Mouse (Mus musculus) left cerebral cortex, postnatal 10 days (tissue): ENCODE results near the gene Vwa3b. TPM values are rescaled to one million over a fixed set of nuclear protein-coding genes. Genes with fewer than 3 reads are reported as not detected.

Source experiments
- DNase-seq, 2 experiments: peaks; one replicate each; pipeline ENCODE4 v3.0.0; 2021 to 2022; ENCODE audit warnings: low spot score in 2 of 2, mixed read lengths in 1 of 2; ENCODE audit errors: extremely low spot score in 1 of 2
- intact Hi-C: fragments of 180-260 bp; cut with DNase I; formaldehyde crosslinking; loops from one replicate; pipeline ENCODE4 v1.15.1; 2025
- total RNA-seq, 2 experiments: library from RNA; stranded (reverse); gene quantifications; 2 replicates each; pipeline ENCODE4 v1.2.3; 2021

The Vwa3b gene
- total RNA-seq, 2 experiments from 2014 or later, result 3.0 to 4.1 TPM

DNA sequence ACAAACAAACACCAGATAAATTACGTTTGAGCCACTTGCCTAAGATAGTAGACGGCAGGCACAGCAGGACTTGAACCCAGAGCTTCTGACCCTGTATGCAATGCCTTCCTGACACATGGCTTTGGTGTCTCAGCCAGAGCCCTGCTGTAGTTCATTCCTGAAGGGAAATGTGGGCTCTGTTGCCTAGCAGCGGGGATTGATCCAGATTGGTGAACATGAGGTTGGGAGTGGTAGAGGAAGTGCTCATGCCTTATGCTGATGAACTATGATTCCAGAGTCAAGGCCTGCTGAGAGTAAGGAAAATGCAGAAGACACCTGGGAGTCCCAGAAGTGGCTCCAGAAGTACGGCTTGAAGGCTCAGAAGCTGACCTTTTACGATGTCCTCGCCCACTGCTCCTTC is 74.0 kb downstream of the Vwa3b start:
- no peak for DNase-seq
- intact Hi-C loops, result no loop called here

DNA sequence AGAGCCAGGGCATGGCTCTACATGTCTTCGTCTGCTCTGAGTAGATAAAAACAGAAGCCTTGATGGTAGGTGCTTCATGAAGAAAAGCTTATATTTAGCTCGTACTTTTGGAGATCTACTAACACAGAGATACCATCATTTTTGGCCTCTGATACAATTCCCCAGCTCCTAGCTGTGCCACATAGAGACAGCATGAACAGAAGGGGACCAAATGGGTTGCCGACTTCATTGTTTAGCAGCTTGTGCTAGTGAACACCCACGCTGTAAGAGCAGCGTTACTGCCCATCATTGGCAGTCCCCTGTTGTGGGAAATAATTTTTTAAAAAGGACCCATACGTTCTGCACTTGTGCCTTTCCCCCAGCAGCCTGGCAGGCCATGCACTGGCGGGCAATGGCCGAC is 74.6 kb downstream of the Vwa3b start:
- intact Hi-C loops, result no loop called here
- no peak for DNase-seq

DNA sequence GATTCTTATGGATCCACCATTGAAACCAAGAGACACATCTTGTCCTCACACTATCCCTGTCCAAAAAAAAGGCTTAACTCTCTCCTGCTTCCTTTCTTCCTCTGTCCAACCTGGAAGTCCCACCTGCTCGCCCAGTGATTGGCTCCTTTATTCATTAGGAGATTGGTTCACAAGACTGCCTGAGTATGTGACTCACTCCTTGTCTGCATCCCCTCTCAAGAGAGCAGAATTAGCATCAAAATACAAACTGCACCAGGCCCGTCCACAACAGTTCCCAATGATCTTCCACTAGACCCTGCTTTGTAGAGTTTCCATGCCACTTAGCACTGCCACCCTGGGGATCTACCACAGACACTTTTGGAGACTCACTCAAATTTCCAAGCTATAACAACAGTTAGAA is 75.3 kb downstream of the Vwa3b start:
- DNase-seq, result no peak
- intact Hi-C loops, result no loop called here

DNA sequence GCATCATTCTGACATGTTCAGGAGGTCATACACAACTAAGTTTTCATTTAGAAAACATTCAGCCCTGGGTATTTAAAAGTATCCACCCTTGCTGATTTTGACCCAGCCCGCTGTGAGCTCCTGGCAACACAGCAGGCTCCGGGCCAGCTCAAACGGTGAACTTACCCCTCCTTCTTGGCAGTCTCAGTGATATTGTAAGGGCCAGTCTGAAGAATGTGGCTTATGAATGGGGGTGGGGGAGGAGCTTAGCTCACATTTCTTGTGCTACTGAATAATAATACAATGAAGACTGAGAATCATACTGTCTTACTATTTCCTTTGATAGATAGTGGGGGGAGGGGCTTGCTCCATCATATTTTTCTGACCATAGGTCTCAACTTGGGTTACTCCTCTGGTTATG is 78.8 kb downstream of the Vwa3b start:
- DNase-seq, result no peak
- intact Hi-C loops, result no loop called here

DNA sequence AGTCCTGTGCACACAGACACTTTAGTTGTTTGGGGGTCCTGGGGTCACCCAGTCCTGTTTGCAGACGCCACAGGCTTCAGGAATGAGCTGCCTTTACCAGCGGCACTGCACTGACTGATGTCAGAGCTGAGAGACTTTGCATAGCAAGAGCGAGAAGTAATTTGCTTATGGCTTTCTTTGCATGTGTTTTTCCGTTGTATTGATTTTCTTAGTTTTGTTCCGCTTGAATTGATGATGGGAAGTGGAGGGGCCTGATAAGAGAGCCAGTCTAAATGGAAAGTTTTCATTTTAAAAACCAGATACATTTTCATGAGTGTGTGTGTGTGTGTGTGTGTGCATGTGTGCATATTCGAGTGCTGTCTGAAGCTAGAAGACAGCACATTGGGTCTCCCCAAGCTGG is 87.4 kb downstream of the Vwa3b start:
- intact Hi-C loops, result no loop called here
- DNase-seq, result no peak

- intact Hi-C loops, result no loop called here
- no peak for DNase-seq
Observed at GRCm38 (mm10) chr1:37115847-37116246, 89.5 kb downstream of the Vwa3b start.

- intact Hi-C loops, result no loop called here
- DNase-seq, result no peak
Observed at GRCm38 (mm10) chr1:37116574-37116973, 90.2 kb downstream of the Vwa3b start.

GRCm38 (mm10) chr1:37117964-37118363 is 91.6 kb downstream of the Vwa3b start:
- intact Hi-C loops, result no loop called here
- no peak for DNase-seq

GRCm38 (mm10) chr1:37122306-37122705 is 95.9 kb downstream of the Vwa3b start:
- peak in 1 of 2 experiments; percentile 39 for DNase-seq

DNA sequence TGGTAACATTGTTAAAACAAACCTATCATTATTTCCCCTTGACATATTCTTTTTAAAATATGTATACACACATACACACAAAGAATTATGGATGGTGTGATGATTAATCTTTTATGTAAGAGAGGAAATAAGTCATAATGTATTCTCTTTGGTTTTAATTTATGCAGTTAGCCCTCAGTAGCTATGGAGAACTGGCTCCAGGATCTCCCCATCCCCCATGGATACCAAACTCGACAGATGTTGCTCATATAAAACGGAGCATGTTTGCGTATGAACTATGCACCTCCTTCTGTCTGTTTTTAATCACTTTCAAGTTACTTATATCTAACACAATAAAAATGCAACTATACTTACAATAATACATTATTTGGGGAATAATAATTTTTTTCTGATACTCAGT is 96.4 kb downstream of the Vwa3b start:
- no peak for DNase-seq
- intact Hi-C loops, result no loop called here

More at GRCm38 (mm10) chr1:37122306-37122705, 95.9 kb downstream of the Vwa3b start:
- intact Hi-C loops, result no loop called here

GRCm38 (mm10) chr1:37124696-37125349 is 98.4 kb downstream of the Vwa3b start:
- DNase-seq, result no peak
- intact Hi-C loops, result no loop called here

GRCm38 (mm10) chr1:37130012-37130570 is 103.7 kb downstream of the Vwa3b start:
- intact Hi-C loops, result no loop called here
- DNase-seq, result no peak

DNA sequence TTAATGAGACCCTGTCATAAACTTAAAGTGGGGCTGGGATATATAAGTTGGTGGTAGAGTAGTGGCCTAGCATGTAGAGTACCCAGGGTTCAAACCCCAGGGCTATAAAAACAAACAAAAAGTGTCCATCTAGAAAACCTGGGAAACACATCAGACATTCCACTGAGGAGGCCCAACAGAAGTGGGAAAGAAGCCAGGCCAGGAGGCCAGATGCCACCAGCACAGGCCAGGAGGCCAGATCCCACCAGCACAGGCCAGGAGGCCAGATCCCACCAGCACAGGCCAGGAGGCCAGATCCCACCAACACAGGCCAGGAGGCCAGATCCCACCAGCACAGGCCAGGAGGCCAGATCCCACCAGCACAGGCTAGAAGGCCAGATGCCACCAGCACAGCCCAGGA is 104.8 kb downstream of the Vwa3b start:
- intact Hi-C loops, result no loop called here
- DNase-seq, result no peak

DNA sequence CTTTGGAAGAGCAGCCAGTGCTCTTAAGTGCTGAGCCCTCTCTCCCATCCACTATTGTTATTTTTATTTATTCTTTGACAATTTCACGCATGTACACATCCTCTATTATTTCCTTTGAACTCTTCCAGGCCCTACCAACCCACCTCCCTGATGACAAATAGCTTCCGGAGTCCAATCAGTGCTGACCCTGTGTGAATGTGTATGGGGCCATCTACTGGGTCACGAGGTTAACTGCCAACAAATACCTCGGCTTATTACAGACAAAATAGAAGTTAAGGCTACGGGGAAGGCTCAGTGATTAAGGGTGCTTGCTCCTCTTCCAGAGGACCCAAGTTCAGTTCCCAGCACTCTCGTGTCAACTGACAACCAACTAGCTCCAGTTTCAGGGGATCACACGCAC is 106.0 kb downstream of the Vwa3b start:
- intact Hi-C loops, result no loop called here

DNA sequence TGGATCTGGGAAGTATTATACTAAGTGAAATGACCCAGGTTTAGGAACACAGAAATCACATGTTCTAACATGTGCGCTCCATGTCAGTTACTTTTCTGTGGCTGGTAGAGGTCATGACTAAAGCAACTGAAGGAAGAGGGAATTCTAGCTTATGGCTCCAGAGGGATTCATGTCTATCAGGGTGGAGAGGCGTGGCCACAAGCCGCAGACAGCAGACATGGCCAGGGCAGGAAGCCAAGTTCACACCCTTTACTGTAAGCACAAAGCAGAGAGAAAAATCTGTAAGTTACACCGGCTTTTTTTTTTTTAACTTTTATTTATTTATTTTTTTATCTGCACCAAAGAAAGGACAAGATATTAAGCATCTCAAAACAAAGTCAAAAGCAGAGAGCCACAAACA is 119.6 kb downstream of the Vwa3b start:
- intact Hi-C loops, result no loop called here
- DNase-seq, result peak in 1 of 2 experiments; percentile 40

More for the DNA sequence above, 106.0 kb downstream of the Vwa3b start:
- DNase-seq, result no peak

- intact Hi-C loops, result no loop called here
- peak in 1 of 2 experiments; percentile 53 for DNase-seq
Observed at GRCm38 (mm10) chr1:37149866-37150265, 123.5 kb downstream of the Vwa3b start.

GRCm38 (mm10) chr1:37151896-37152295 is 125.5 kb downstream of the Vwa3b start:
- DNase-seq, result no peak
- intact Hi-C loops, result no loop called here

DNA sequence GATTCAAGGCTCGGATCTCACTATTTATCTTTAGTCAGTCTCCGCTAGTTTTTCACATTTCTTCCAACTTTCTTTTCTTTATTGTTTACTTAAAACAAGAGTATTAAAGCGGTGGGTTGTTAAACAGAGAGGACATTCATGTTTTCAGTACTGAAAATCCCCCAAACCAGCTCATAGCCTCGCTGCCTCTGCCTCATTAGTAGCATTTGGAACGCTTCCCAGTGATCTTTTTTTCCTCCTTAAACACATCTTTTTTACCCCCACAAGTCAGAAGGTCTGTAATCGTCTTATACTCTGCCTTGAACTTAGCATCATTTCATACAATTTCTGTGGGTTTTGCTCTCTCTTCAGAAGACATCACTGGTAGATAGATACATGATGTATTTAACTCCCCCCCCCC is 139.7 kb downstream of the Vwa3b start:
- no peak for DNase-seq
- intact Hi-C loops, result no loop called here

DNA sequence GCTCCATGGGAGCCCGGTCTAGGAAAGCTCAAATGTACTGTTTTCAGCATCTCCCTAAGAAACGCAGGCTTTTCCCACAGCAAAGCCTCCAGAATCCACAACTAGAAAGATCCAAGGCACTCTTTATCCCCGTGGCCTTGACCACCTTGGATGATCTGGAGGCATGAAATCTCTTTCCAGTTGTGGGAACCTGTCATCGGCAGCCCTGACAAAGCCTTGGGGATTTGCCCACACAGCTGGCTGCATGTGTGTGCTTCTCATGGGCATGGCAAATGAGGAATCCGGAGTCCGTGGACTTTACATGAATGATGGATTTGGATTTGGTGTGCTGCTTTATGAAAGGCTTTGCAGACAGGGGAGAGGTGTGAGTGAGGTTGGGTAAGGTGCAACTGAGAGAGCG is 141.5 kb downstream of the Vwa3b start:
- no peak for DNase-seq
- intact Hi-C loops, result no loop called here

DNA sequence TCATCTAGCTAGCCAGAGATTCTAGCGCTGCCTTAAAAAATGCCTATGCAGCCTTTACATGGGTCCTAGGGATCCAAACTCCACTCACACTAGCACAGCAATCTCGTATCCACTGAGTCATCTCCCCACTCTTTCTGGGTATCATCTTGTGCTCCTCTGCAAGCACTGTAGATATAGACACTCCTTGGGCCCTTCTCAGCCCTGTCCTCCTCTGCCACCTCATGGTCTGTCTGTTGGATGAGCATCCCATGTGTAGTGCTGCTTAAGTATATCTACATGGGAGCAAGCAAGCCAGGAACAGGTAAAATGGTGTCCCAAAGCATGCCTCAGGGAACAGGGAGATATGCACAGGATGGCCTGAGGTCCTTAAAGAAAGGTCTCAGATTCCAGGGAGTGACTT is 151.5 kb downstream of the Vwa3b start:
- intact Hi-C loops, result no loop called here
- DNase-seq, result no peak

DNA sequence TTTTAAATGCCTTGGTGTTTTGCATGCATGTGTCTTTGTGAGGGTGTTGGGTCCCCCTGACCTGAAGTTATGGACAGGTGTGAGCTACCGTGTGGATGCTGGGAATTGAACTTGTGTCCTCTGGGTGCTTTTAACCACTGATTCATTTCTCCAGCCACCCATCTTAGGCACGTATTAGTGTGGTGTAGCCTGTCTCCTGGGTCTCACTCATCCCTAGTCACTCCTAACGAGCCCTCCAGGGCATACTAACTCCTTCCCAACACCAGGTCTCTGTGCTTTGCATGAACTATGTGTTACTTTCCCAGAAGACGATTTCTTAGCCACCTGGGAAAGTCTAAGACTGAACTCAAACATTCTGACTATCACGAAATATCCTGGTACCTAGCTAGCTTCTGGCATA is 153.5 kb downstream of the Vwa3b start:
- intact Hi-C loops, result no loop called here
- DNase-seq, result no peak
